Mouse (Mus musculus): ENCODE data around the gene Hoxb8. TPM values are rescaled to one million over a fixed set of nuclear protein-coding genes. Genes with fewer than 3 reads are reported as not detected.
A peak's percentile ranks its signal among the peaks of the same experiment; 100 is the strongest.

Hoxb8 gene
- polyA plus RNA-seq (2012; ENCODE audit: insufficient read depth, insufficient read length, missing spikeins), result 0.58 and 1.9 TPM in 2 replicates

GRCm38 (mm10) chr11:96281855-96282570, at the start of gene Hoxb8:
Hoxb8 (plus strand) TSS chr11:96281905.
- no peak within 1 kb of the TSS for H3K27ac ChIP-seq (replicated peaks; ENCODE audit: low read depth, low read length)
- H3K4me1 ChIP-seq (ENCODE audit: control insufficient read depth, insufficient read depth, insufficient read length, low read length), result no peaks in the 10 kb centered on the region
- peak within 1 kb of the TSS; percentile 58 for H3K4me3 ChIP-seq (ENCODE audit: insufficient read depth, low read depth, low read length)

- H3K27ac ChIP-seq (replicated peaks; ENCODE audit: low read depth, low read length), result no peak overlapping the region
- no peak overlapping the region for H3K4me3 ChIP-seq (ENCODE audit: insufficient read depth, low read depth, low read length)
- no peaks in the 10 kb centered on the region for H3K4me1 ChIP-seq (ENCODE audit: control insufficient read depth, insufficient read depth, insufficient read length, low read length)
Measured at GRCm38 (mm10) chr11:96234906-96235305, 46.8 kb upstream of the Hoxb8 start.

- Histone ChIP-seq H3K27ac (replicated peaks; ENCODE audit: low read depth, low read length) (no peak overlapping the region), H3K4me3 (ENCODE audit: insufficient read depth, low read depth, low read length) (no peak overlapping the region), H3K4me1 (ENCODE audit: control insufficient read depth, insufficient read depth, insufficient read length, low read length) (no peaks in the 10 kb centered on the region)
Measured at GRCm38 (mm10) chr11:96240211-96240610, 41.5 kb upstream of the Hoxb8 start.

DNA sequence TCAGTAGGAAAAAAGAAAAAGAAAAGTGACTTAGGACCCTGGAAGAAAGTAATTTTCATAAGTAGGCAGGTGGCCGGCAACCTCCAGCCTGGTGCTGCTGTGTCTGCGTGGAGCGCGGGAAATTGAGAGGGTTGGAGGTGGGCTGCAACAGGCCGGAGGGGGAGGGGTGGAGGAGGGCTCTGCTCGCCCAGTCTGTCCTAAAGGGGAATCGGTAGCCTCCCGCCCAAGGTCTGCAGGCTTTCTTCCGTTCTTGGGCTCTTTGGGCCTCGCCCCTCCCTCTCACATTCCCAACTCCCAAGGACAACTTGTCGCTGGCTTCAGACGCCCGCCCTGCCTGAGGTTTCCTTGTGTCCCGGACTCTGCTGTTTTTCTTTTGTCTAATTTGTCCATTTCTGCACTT, 30.8 kb upstream of the Hoxb8 start:
- H3K4me3 ChIP-seq (ENCODE audit: insufficient read depth, low read depth, low read length), result no peak overlapping the region
- no peaks in the 10 kb centered on the region for H3K4me1 ChIP-seq (ENCODE audit: control insufficient read depth, insufficient read depth, insufficient read length, low read length)
- no peak overlapping the region for H3K27ac ChIP-seq (replicated peaks; ENCODE audit: low read depth, low read length)

DNA sequence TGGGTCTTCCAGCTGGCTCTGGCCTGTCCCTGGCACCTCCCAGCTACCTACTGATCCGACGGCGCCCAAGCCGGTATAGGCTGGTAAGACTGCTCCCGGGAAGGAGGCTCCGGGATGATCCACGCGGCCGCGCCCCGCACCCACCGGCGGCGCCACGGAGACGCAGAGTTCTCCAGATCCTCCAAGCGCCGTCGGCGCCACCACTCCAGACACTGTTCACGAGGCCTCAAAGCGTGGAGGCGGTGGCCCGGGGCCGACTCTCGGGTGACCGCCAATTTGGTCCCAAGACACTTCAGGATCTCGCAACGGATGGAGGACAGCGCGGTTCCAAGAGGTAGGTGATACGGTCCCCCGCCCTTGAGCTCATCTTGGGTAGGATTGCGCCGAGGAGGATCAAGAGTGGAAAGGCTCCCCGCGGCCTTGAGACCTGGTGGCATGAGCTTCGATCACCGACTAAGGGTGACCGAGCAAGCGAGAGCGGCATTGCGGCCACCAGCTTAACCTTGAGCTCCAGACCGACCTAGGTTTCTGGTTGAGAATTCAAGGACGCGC, 30.1 kb upstream of the Hoxb8 start:
- H3K4me1 ChIP-seq (ENCODE audit: control insufficient read depth, insufficient read depth, insufficient read length, low read length), result no peaks in the 10 kb centered on the region
- H3K27ac ChIP-seq (replicated peaks; ENCODE audit: low read depth, low read length), result no peak overlapping the region
- H3K4me3 ChIP-seq (ENCODE audit: insufficient read depth, low read depth, low read length), result no peak overlapping the region

- Histone ChIP-seq H3K4me3 (ENCODE audit: insufficient read depth, low read depth, low read length) (no peak overlapping the region), H3K4me1 (ENCODE audit: control insufficient read depth, insufficient read depth, insufficient read length, low read length) (no peaks in the 10 kb centered on the region), H3K27ac (replicated peaks; ENCODE audit: low read depth, low read length) (no peak overlapping the region)
Measured at GRCm38 (mm10) chr11:96252541-96253120, 29.1 kb upstream of the Hoxb8 start.

GRCm38 (mm10) chr11:96254221-96254620, 27.5 kb upstream of the Hoxb8 start:
- Histone ChIP-seq H3K4me3 (ENCODE audit: insufficient read depth, low read depth, low read length) (no peak overlapping the region), H3K27ac (replicated peaks; ENCODE audit: low read depth, low read length) (no peak overlapping the region), H3K4me1 (ENCODE audit: control insufficient read depth, insufficient read depth, insufficient read length, low read length) (no peaks in the 10 kb centered on the region)

- Histone ChIP-seq H3K27ac (replicated peaks; ENCODE audit: low read depth, low read length) (no peak overlapping the region), H3K4me1 (ENCODE audit: control insufficient read depth, insufficient read depth, insufficient read length, low read length) (no peaks in the 10 kb centered on the region), H3K4me3 (ENCODE audit: insufficient read depth, low read depth, low read length) (no peak overlapping the region)
Measured at GRCm38 (mm10) chr11:96255111-96255995, 26.4 kb upstream of the Hoxb8 start.

DNA sequence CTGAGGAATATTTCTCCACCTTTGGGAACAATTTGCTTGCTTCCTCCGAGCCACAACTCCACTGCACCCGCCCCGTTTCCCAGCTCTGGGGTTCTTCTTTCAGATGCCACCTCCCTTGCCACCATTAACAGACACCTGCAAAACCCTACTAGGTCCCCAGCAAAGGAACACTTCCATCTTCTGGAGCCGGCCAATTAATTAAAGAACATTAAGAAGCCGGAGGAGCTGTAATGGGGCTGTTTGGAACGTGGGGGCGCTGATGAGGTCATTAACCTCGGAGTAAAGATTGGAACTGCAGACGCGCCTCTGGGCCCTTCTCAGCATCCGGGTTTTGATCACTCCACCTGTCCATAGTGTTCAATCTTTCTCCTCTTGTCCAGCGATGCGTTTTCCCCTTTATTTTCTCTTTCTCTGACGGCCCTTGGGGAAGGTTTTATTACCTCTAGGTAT, 25.7 kb upstream of the Hoxb8 start:
- Histone ChIP-seq H3K27ac (replicated peaks; ENCODE audit: low read depth, low read length) (no peak overlapping the region), H3K4me1 (ENCODE audit: control insufficient read depth, insufficient read depth, insufficient read length, low read length) (no peaks in the 10 kb centered on the region), H3K4me3 (ENCODE audit: insufficient read depth, low read depth, low read length) (no peak overlapping the region)

DNA sequence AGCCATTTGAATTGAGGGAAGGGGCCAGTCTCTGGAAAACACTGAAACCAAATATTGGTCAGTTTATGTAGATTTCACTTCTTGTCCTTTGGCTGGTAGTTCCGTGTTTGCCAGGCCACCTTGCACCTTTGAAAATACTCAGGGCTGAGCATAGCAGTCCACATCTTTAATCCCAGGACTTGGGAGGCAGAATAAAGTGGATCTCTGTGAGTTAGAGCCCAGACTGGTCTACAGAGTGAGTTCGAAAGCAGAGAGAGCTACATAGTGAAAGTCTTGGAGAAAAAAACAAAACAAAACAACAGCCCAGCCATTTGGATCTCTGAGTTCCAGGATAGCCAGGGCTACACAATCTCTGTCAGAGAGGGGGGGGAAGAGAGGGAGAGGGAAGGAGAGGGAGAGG, 24.6 kb upstream of the Hoxb8 start:
- Histone ChIP-seq H3K4me1 (ENCODE audit: control insufficient read depth, insufficient read depth, insufficient read length, low read length) (no peaks in the 10 kb centered on the region), H3K27ac (replicated peaks; ENCODE audit: low read depth, low read length) (no peak overlapping the region), H3K4me3 (ENCODE audit: insufficient read depth, low read depth, low read length) (no peak overlapping the region)

- Histone ChIP-seq H3K27ac (replicated peaks; ENCODE audit: low read depth, low read length) (no peak overlapping the region), H3K4me3 (ENCODE audit: insufficient read depth, low read depth, low read length) (no peak overlapping the region), H3K4me1 (ENCODE audit: control insufficient read depth, insufficient read depth, insufficient read length, low read length) (no peaks in the 10 kb centered on the region)
Measured at GRCm38 (mm10) chr11:96259038-96259437, 22.7 kb upstream of the Hoxb8 start.

DNA sequence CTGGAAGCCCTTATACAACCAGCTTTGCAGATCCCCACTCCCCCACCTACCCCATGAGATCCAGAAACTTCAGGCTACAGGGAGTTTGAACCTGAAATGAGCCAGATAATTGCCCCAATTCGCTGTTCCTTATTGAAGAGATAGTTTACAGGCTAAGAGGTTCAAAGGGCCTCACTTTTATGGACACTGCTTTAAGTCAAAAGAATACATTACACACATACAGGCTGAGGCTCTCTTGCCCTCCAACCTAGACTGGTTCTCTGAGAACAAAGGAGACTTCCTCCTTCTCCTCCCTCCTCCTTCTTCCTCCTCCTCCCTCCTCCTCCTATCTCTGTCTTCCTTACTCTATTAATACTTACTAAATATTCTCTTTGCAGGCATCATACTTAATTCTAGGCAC, 22.2 kb upstream of the Hoxb8 start:
- H3K4me1 ChIP-seq (ENCODE audit: control insufficient read depth, insufficient read depth, insufficient read length, low read length), result no peaks in the 10 kb centered on the region
- no peak overlapping the region for H3K27ac ChIP-seq (replicated peaks; ENCODE audit: low read depth, low read length)
- no peak overlapping the region for H3K4me3 ChIP-seq (ENCODE audit: insufficient read depth, low read depth, low read length)

- Histone ChIP-seq H3K4me3 (ENCODE audit: insufficient read depth, low read depth, low read length) (no peak overlapping the region), H3K4me1 (ENCODE audit: control insufficient read depth, insufficient read depth, insufficient read length, low read length) (no peaks in the 10 kb centered on the region), H3K27ac (replicated peaks; ENCODE audit: low read depth, low read length) (no peak overlapping the region)
Measured at GRCm38 (mm10) chr11:96260310-96260970, 21.3 kb upstream of the Hoxb8 start.

- H3K27ac ChIP-seq (replicated peaks; ENCODE audit: low read depth, low read length), result no peak overlapping the region
- no peak overlapping the region for H3K4me3 ChIP-seq (ENCODE audit: insufficient read depth, low read depth, low read length)
- no peaks in the 10 kb centered on the region for H3K4me1 ChIP-seq (ENCODE audit: control insufficient read depth, insufficient read depth, insufficient read length, low read length)
Measured at GRCm38 (mm10) chr11:96261323-96261890, 20.3 kb upstream of the Hoxb8 start.
